Mouse (Mus musculus): ENCODE data around the gene Gm8104. TPM values are rescaled to one million over a fixed set of nuclear protein-coding genes. Genes with fewer than 3 reads are reported as not detected.
"Not testable (repeated sequence)": the region's sequence is repeated elsewhere in the genome, so short reads cannot be mapped to it uniquely, and the experiment has no call there.

Gene Gm8104
- not detected in 2 replicates for polyA plus RNA-seq (2014; fragmentation: Nextera tagmentation; extraction: Ambion mirVana)

- H3K36me3 ChIP-seq (ENCODE audit: control insufficient read depth, insufficient read depth, low read length); H3K27me3 ChIP-seq (ENCODE audit: control insufficient read depth, insufficient read depth, low read length); ATAC-seq (ENCODE audit: insufficient read depth, low FRiP score, low TSS enrichment); H3K9ac ChIP-seq (ENCODE audit: low read length); H3K4me2 ChIP-seq (ENCODE audit: low read depth); H3K4me3 ChIP-seq (ENCODE audit: low read depth, low read length); H3K27ac ChIP-seq (ENCODE audit: low read depth, low read length); H3K4me1 ChIP-seq (ENCODE audit: control insufficient read depth, insufficient read depth, low read length); H3K9me3 ChIP-seq (ENCODE audit: control insufficient read depth, low read length); DNase-seq (ENCODE audit: low spot score): not testable (repeated sequence)
- WGBS = 88% methylated on average over 3 of the region's 3 CpGs
Observed at GRCm38 (mm10) chr14:43100301-43100700, at the start of gene Gm8104. TSS of gene Gm8104 (plus strand) at chr14:43100601.

GRCm38 (mm10) chr14:43058063-43058462 is 42.3 kb upstream of the Gm8104 start:
- not testable (repeated sequence) for H3K9ac ChIP-seq (ENCODE audit: low read length); DNase-seq (ENCODE audit: low spot score); H3K4me2 ChIP-seq (ENCODE audit: low read depth); H3K4me1 ChIP-seq (ENCODE audit: control insufficient read depth, insufficient read depth, low read length); H3K36me3 ChIP-seq (ENCODE audit: control insufficient read depth, insufficient read depth, low read length); H3K9me3 ChIP-seq (ENCODE audit: control insufficient read depth, low read length); H3K4me3 ChIP-seq (ENCODE audit: low read depth, low read length); ATAC-seq (ENCODE audit: insufficient read depth, low FRiP score, low TSS enrichment); H3K27ac ChIP-seq (ENCODE audit: low read depth, low read length); H3K27me3 ChIP-seq (ENCODE audit: control insufficient read depth, insufficient read depth, low read length)
- 77% methylated on average over 3 of the region's 3 CpGs for WGBS

DNA sequence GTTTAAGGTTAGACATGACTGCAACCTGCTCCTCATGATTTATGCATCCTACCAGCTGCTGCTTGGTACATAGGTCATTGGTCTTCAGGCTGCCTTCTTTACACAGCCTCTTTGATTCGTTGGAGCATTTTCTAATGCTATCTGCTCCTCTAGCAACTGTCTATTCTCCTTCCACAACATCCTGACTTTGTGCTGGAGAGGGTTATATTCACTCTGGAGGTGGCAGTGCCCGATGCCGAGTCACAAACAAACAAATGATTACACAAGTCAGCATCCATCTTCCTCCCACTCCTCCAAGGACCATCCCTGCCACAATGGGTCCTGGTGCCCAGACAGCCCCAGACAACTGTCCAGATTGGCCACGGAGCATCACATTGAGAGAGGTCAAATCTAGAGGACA is 40.2 kb upstream of the Gm8104 start:
- H3K4me3 ChIP-seq (ENCODE audit: low read depth, low read length); H3K9ac ChIP-seq (ENCODE audit: low read length); H3K27ac ChIP-seq (ENCODE audit: low read depth, low read length); H3K4me2 ChIP-seq (ENCODE audit: low read depth); H3K4me1 ChIP-seq (ENCODE audit: control insufficient read depth, insufficient read depth, low read length); H3K9me3 ChIP-seq (ENCODE audit: control insufficient read depth, low read length); H3K27me3 ChIP-seq (ENCODE audit: control insufficient read depth, insufficient read depth, low read length); DNase-seq (ENCODE audit: low spot score); H3K36me3 ChIP-seq (ENCODE audit: control insufficient read depth, insufficient read depth, low read length); ATAC-seq (ENCODE audit: insufficient read depth, low FRiP score, low TSS enrichment): not testable (repeated sequence)
- WGBS = 73% methylated on average over 4 of the region's 4 CpGs

- not testable (repeated sequence) for H3K27me3 ChIP-seq (ENCODE audit: control insufficient read depth, insufficient read depth, low read length); DNase-seq (ENCODE audit: low spot score); H3K36me3 ChIP-seq (ENCODE audit: control insufficient read depth, insufficient read depth, low read length); H3K9ac ChIP-seq (ENCODE audit: low read length); H3K4me2 ChIP-seq (ENCODE audit: low read depth); H3K9me3 ChIP-seq (ENCODE audit: control insufficient read depth, low read length); ATAC-seq (ENCODE audit: insufficient read depth, low FRiP score, low TSS enrichment); H3K4me3 ChIP-seq (ENCODE audit: low read depth, low read length); H3K4me1 ChIP-seq (ENCODE audit: control insufficient read depth, insufficient read depth, low read length); H3K27ac ChIP-seq (ENCODE audit: low read depth, low read length)
- WGBS = 92% methylated on average over 2 of the region's 2 CpGs
Observed at GRCm38 (mm10) chr14:43076543-43076942, 23.9 kb upstream of the Gm8104 start, which contains the start of gene Gm8094. TSS of gene Gm8094 (minus strand) at chr14:43076643.

DNA sequence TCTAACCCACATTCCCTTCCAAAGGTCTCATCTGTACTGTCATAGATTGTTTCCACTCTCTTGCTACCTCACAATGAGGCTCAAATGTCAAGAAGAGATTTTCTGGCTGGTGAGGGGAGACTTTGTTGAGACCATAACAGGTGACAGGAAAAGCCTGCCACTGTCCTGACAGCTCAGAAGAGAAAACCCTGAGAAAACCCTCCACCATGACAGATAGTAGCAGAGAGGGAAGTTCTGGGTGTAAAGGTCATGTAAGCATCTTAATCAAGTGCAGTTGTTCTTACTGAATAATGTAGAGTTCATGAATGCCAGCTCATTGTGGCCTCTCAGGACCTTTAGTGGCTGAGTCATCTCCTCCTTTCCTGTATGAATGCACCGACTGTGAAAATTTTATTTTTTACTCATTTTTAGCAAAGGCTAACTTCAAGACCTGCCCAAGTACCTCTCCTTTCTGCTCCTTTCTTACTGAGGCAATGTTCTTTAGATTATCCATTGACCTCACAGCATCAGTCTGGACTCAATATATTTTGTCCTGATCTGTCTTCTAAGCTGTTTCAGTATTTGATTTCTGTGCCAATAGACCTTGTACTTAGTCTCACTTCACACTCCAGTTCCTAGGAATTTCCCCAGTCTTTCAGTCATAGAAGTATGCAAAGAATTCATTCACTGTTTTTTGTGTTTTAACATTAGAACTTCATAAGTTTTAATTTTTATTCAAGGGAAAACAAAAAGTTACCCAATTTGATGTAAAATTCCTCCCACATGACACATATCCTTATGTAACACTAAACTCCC is 15.3 kb upstream of the Gm8104 start:
- 89% methylated on average over 1 of the region's 1 CpGs for WGBS
- not testable (repeated sequence) for DNase-seq (ENCODE audit: low spot score); H3K9ac ChIP-seq (ENCODE audit: low read length); H3K36me3 ChIP-seq (ENCODE audit: control insufficient read depth, insufficient read depth, low read length); H3K4me1 ChIP-seq (ENCODE audit: control insufficient read depth, insufficient read depth, low read length); H3K27me3 ChIP-seq (ENCODE audit: control insufficient read depth, insufficient read depth, low read length); H3K4me3 ChIP-seq (ENCODE audit: low read depth, low read length); H3K27ac ChIP-seq (ENCODE audit: low read depth, low read length); H3K9me3 ChIP-seq (ENCODE audit: control insufficient read depth, low read length); H3K4me2 ChIP-seq (ENCODE audit: low read depth); ATAC-seq (ENCODE audit: insufficient read depth, low FRiP score, low TSS enrichment)

- ATAC-seq (ENCODE audit: insufficient read depth, low FRiP score, low TSS enrichment); H3K9ac ChIP-seq (ENCODE audit: low read length); H3K27me3 ChIP-seq (ENCODE audit: control insufficient read depth, insufficient read depth, low read length); DNase-seq (ENCODE audit: low spot score); H3K4me3 ChIP-seq (ENCODE audit: low read depth, low read length); H3K4me2 ChIP-seq (ENCODE audit: low read depth); H3K4me1 ChIP-seq (ENCODE audit: control insufficient read depth, insufficient read depth, low read length); H3K27ac ChIP-seq (ENCODE audit: low read depth, low read length); H3K9me3 ChIP-seq (ENCODE audit: control insufficient read depth, low read length); H3K36me3 ChIP-seq (ENCODE audit: control insufficient read depth, insufficient read depth, low read length): not testable (repeated sequence)
- 47% methylated on average over 1 of the region's 14 CpGs for WGBS
Observed at GRCm38 (mm10) chr14:43089103-43089919, 11.1 kb upstream of the Gm8104 start.

GRCm38 (mm10) chr14:43119673-43120072 is 19.3 kb downstream of the Gm8104 start:
- not testable (repeated sequence) for ATAC-seq (ENCODE audit: insufficient read depth, low FRiP score, low TSS enrichment); DNase-seq (ENCODE audit: low spot score); H3K36me3 ChIP-seq (ENCODE audit: control insufficient read depth, insufficient read depth, low read length); H3K4me2 ChIP-seq (ENCODE audit: low read depth); H3K9ac ChIP-seq (ENCODE audit: low read length); H3K4me3 ChIP-seq (ENCODE audit: low read depth, low read length); H3K27me3 ChIP-seq (ENCODE audit: control insufficient read depth, insufficient read depth, low read length); H3K27ac ChIP-seq (ENCODE audit: low read depth, low read length); H3K4me1 ChIP-seq (ENCODE audit: control insufficient read depth, insufficient read depth, low read length); H3K9me3 ChIP-seq (ENCODE audit: control insufficient read depth, low read length)
- WGBS = 96% methylated on average over 1 of the region's 3 CpGs

- not testable (repeated sequence) for H3K27ac ChIP-seq (ENCODE audit: low read depth, low read length); H3K4me1 ChIP-seq (ENCODE audit: control insufficient read depth, insufficient read depth, low read length); H3K4me3 ChIP-seq (ENCODE audit: low read depth, low read length); DNase-seq (ENCODE audit: low spot score); ATAC-seq (ENCODE audit: insufficient read depth, low FRiP score, low TSS enrichment); H3K4me2 ChIP-seq (ENCODE audit: low read depth); H3K9ac ChIP-seq (ENCODE audit: low read length); H3K9me3 ChIP-seq (ENCODE audit: control insufficient read depth, low read length); H3K36me3 ChIP-seq (ENCODE audit: control insufficient read depth, insufficient read depth, low read length); H3K27me3 ChIP-seq (ENCODE audit: control insufficient read depth, insufficient read depth, low read length)
Observed at GRCm38 (mm10) chr14:43126286-43126685, 25.9 kb downstream of the Gm8104 start.
